Mouse (Mus musculus) erythroblast, embryonic 14.5 days (primary cell): ENCODE results near the gene Safb2.

ENCODE experiments used
- GATA1 ChIP-seq: IDR thresholded peaks from 2 replicates; pipeline ENCODE4 v1.6.1; 2012; ENCODE audit warnings: low read length, inconsistent platforms, mixed read lengths
- TAL1 ChIP-seq: IDR thresholded peaks from 3 replicates; pipeline ENCODE4 v1.6.1; 2012; ENCODE audit warnings: low read length, inconsistent platforms, mixed read lengths

DNA sequence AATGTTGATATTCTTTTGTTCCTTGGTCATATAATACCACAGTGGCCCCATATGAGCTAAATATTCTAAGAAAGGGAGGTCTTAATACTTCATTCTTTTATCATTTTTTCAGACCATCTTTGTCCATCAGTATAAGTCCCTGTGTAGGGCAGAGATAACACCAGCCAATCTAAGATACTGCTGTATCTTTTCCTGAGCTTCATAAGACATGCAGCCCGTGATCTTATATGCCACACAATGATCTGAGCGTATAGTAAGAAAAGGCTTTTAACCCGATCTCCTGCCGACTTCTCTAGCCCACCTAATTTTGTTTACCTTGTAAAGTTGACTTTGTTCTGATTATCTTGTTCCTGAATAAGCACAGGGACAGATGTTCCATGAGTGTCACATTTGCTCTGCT, 59.4 kb downstream of the Safb2 start:
- no peak for TF ChIP-seq GATA1
- TF ChIP-seq TAL1 = no peak
